Mouse (Mus musculus) right cerebral cortex, postnatal 10 days (tissue): ENCODE measurements at regions not wholly inside any gene's neighbourhood (a gene's known extent, or its start where the extent isn't known, plus 50 kb on each side); places are given as distances from the start of the nearest gene placed in this dataset.

Source experiments
- DNase-seq, 2 experiments: peaks; one replicate each; pipeline ENCODE4 v3.0.0; 2021; ENCODE audit warnings: low spot score in 2 of 2

DNA sequence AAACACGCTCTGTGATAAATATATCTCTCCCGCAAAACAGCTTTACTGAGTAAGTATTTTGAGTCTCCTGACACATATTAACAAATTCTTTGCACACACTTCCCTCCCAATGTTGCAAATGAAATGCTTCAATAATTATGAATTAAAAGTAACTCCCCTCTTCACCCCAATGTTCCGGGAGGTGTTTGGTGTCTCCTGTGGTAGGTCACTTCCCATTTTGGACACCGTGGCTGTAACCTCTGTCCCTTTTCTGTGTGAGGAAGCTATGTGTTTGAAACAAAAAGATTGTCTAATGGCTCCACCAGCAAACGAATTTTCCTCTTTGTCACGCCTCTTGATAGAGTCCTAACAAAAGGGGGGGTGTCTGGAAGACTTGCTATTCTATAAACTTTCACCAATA lies 122.5 kb upstream of the Adgrl2 start:
- DNase-seq: no peak

DNA sequence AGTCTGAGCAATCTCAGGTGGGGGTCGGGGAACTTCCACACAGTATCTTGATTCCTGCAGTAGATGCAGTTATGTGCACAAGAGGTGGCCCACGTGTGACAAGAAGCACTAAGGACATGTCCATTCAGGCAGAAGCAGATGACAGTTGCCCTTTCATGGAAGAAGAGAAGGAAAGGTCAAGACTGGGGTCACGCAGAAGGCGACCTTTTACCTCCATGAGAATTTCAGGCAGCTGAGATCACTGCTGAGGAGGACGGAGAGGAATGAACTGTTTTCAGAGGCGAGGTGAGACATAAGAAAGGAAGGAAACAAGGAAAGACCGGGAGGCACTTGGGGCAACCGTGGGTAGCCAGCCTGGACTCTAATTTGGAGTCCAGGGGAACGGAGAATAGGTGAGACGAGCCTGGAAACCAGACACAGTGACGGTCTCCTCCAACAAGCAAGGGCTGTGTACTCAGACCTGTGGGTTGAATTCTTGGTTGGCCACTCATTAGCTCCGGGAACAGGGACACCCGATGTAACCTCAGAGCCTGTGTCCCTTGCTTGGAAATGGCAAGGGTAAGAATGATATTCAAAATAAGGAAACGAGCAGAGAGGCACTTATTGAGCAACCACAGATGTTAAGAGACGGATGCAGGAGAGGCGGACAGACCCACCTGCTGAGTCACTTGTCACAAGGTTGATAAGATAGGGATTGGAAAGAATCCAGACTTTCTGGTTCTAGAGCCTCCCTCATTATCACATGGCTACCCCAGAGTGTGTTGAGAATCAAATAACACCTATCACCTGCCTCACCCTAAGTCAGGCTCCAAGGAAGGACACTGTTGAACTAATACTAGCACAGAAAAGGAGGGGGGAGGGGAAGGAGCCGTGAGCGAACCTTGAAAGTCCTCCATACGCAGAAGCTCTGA lies 121.4 kb upstream of the Adgrl2 start:
- no peak for DNase-seq

DNA sequence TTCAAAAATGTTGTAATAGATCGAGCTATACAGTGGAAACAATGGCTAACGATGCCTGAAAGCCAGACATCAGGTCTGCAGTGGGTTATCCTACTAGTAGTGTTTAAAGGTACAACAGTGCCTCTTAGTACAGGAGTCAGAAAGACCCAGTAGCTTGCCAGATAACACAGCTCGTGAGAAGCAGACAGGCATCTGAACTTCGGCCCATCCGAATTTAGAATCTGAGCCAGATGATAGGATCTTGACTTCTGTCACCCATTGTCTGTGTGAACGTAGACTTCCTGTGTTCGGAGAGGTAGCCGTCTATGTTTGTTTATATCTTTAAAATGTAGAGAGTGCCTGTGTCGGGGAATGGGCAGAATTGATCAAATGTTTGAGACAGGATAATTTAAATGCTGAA lies 120.5 kb upstream of the Adgrl2 start:
- no peak for DNase-seq

DNA sequence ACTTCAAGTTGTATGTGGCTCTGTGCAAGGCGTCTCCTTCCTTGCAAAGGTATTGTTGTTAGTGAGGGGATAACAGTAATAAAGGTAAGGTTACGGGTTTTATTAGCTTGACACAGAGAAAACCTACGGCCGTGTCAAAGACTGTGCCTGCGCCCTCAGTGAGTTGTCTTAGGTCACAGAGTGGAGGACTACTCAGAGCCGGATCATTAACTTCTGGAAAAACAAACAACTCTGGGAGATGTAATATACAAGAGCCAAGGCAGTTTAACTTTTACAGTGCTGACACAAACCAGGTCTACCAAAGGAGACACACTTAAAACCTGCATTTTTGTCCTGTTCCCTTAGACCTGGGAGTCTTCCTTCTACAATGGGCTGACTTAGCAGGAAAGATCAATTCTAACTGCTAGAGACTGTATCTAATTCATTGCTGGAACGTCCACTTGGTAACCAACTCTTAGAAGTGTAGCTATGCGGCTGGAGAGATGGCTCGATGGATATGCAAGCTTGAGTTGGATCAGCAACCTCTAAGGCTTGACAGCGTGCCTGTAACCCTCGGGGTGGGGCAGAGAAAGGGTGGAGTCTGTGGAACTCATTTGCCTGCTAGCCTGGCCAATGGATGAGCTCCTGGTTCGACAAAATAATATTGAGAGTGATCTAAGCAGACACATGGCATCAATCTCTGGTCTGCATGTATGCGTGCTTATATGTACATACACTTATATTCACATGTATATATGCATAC lies 115.5 kb upstream of the Adgrl2 start:
- DNase-seq: no peak

DNA sequence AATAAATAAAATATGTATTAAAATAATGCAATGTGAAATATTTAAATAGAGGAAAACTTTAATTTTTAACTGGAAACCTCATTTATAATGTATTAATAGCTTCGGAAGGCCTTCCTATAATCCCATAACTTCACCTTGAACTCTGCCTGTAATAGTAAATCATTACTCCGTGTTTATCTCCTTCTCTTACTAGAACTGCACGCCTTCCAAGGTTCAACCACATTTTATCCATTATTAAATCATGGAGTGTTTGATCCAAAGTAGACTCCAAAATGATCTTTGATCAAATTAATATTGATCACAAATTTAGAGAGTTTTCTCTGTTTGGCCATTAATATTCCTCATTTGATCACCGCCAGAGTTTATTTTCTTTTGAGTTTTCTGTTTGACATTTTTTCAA lies 114.8 kb upstream of the Adgrl2 start:
- no peak for DNase-seq

DNA sequence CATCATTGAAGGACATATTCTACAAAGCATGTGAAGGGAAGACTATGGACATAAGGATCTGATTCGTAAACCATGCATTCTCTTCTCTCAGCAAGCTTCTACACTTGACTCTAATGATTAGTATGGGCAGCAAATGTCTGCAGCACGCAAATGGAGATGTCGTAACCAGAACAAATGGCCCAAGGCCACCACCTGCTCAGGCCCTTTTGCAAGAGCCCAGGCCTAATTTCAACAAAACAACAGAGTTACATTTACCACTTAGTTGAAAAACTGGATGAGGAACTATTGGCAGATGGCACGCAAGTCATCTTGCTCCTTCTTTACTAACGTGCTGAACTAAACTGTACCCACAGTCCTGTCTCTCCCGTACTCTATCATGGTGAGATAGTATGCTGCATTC lies 113.7 kb upstream of the Adgrl2 start:
- no peak for DNase-seq

DNA sequence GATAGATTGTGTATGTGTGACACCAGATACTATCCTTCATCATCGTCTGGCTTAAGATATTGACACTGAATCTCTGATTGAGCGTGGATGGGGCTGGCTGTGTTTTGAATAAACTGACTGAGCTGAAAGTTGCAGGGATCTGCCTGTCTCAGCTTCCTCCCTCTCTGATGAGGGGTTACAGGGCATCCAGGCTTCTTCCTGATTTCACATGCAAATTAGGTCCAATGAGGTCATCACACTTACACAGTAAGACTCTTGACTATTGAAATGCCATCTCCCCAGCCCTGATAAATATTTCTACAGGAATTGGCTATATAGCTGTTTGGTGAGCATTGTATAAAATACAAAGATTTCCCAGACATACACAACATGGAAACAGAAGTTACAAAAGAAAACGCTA lies 113.1 kb upstream of the Adgrl2 start:
- no peak for DNase-seq

DNA sequence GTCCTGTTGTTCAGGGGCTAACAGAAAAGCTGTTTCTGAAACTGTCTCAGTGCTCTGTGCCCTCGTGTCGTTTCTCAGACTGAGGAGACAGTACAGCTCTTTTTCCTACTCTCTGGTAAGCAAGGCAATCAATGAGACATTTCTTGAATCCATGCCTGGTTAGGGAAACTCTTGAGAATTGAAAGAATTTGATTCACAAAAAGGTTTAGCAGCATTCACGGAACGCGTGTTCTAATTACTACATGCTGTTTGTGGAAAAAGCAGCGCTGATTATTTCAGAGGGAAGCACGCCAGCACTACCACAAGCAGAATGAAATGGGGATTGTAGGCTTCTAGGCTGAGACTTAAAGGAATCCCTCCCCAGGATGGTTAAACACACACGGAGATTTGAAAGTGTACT lies 112.5 kb upstream of the Adgrl2 start:
- DNase-seq: peak; percentile 52 to 57

DNA sequence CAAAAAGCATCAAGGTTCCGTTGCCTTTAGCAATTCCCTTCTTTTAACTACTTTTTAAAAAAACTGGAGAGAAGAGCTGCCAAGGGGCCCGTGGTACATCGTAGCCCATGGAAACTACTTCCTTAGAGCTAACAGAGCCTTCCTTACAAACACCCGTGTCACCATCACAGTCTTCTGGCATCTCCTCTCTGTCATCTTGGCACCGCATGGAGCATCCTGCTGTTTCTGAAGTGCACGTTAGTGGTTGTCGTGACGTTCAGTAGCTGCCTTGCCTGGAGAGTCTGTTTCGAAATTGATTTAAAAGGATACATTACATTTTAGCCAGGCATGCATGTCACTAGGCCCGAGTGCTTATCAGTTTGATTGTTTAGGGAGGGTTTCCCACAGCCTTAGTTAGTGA lies 111.4 kb upstream of the Adgrl2 start:
- no peak for DNase-seq

DNA sequence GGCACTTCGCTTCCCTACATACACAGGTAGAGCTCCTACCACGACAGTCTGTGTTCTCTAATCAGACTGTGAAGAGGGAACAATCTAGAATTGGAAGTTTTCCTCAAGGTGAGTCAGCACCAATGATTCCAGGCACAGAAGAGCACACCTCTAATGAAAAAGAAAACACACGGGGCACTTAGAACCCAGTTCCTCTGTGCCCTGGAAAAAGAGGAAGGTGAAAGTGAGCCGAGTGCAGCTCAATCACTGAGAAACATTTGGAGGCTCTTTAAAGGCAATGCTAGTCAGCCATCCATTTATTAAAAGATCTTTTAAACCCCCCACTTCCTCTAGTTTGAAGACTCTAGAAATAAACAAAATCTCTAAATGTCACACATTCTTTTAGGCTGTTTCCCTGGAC lies 108.4 kb upstream of the Adgrl2 start:
- no peak for DNase-seq

DNA sequence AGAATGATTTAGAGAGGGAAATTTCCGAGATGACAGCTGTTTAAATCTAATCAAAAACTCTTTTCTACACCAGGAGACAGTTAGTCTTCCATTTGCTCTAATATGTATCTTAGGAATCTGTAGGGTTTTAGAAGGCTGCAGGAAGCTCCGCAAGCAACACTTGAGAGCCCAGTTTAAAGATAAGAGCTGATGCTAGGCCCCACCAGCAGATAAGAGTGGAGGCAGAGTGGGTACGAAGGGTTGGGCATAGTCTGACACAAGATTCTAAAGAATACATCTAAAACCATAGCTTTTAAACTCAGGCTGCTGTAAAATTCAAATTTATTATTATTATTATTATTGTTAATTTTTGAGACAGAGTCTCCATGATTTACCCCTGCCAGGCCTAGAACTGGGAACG lies 106.7 kb upstream of the Adgrl2 start:
- DNase-seq: no peak

DNA sequence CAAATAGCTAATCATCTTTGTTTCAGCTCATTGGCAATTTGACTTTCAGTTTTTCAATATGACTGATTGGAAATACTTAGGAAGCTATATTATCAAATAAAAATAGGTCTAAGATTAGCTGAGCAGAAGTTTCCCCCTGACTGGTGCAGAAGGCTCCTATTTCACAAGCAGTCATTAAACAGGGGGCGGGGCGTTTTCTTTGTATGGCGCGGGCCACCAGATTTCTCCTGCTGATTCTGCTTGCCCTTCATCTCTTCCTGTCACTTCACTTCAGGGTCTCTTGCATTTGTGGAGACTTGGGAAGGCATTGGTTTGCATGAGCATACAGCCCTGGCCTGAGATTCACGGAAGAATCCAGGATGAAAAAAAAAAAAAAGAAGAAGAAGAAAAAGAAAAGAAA lies 102.3 kb upstream of the Adgrl2 start:
- no peak for DNase-seq

DNA sequence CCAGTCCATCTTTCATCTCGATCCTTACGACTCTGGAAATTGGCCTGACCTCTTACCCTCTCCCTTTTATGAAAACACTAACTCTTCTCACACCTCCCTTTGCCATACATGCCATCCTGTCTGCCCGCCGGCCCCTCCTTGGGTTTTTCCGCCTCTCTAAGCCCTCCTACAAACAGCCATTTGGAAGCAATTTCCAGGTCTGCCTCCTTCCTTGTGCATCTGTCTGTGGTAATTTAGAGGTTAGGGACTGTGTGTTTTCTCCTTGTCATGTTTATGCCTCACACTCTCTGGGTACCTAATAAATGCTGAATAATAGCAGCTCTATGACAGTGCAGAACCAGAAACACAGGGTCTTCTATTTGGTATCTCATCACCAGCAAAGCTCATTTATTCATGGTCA lies 99.7 kb upstream of the Adgrl2 start:
- DNase-seq: no peak

DNA sequence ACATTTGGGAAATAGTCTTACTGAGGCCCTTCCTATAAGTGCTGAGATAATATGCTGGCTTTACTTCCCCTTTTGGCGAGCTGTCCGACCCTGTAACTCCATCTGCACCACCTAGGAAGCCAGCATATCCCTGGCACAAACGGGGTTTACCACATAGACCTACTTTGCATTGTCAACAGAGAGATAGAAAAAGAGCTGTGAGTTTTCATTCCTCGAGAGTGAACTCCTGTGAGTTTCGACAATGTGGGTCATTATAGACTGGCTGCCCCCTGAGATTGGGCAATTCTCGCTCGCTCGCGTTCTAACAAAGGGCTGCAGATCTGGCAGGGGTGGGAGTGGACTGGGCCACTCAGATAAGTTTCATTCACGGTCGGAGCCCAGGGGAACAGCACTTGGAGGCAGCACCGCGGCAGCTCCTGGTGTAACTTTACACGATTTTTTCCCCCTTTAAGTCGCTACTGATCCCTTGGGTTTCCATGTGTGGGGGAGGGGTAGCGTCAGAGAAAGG lies 98.3 kb upstream of the Adgrl2 start:
- DNase-seq: no peak

DNA sequence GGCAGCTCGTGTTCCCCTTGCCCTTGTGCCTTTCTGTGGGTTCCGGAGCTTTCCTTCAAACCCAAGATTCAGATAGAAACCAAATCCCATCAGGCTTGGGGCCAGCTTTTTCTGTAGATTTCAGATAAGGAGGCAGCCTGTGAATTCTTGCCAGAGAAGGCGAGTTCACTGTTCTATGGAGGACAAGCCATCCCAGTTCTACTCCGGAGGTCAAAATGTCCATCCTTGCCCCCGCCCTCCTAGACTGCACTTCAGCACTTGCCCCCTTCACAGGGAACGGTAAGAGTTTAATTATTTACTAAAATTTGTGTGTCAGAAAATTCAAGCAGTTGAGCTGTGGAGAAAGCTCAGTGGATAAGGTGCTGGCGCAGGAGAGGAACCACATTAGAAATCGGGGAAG lies 97.1 kb upstream of the Adgrl2 start:
- DNase-seq: no peak

DNA sequence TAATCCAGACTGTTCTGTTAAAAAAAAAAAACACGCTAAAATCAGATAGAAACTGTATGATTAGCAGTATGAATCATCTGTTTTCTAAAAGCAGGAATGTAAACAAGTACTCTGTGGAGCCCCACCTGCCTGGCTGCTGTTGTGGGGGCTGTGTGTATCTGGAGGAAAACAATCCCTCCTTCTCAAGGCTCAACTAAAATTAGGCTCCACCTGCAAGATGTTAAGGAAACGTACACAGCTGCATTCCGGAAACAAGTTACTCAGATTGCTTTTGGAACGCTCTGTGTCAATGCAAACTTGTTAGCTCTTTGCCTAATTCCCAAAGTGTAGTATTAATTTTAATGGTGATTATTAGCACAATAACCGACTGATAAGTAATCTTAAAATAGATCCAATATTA lies 96.3 kb upstream of the Adgrl2 start:
- no peak for DNase-seq

DNA sequence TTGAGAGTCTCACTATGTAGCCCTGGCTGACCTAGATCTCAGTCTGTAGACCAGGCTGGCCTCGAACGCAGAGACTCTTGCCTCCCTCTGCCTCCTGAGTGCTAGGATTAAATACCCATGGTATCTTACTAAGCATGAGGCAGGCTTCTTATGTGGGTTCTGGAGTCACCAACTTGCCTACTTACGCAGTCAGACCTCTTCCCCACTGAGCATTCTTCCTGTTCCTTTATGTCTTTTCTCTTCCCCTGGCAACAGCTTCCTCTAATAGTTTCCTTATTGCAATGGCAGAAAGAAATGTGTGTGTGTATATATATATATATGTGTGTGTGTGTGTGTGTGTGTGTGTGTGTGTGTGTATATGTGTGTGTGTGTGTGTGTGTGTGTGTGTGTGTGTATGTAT lies 95.7 kb upstream of the Adgrl2 start:
- DNase-seq: no peak

DNA sequence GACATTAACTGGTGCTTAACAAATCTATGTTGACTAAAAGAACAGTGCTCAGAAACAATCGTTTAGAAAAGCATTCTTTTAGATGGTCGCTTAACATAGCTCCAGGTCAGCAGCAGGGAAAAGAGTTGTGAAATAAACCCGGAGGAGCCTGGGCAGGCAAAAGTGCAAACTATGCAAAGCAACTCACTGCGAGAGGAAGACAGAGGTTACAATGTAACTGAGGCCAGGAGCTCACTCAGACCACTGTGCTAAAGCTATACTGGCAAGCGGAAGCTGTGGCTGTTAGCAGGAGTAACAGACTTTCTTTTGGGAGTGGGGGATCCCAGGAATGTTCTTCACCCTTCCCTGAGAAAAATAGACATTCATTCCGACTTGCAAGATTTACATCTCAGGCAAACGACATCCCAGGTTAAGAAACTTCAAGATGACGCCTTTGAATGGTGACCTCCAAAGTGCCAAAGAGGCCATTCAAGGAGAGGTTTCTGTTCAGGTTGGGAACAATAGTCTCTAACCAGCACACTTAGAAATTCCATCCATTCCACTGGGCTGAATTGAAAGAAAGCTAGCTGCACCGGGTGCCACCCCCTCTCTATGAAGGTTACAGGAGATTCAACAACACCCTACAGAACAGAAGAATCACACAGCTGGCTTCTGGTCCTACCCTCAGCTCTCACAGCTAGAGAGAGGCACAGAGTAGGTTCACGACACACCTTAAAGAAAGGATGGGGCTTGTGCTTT lies 94.7 kb upstream of the Adgrl2 start:
- DNase-seq: no peak

DNA sequence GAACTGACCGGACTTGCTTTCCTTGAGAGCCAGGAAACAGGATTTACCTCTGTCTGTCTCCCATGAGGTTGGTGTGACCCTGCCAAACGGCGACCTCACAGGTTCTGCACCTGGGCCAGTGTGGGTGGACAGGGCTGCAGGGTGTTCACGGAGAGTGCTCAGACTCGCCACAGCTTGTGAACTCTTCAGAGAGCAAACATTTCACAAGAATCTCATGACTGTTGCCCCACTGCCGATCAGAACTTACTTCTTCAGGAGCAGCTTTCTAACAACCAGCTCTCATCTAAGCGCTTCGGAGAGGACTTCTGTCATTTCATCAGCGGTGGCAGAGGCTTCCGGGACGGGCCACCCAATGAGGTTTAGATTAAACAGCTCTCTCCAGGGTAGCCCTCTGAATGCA lies 93.0 kb upstream of the Adgrl2 start:
- DNase-seq: no peak

DNA sequence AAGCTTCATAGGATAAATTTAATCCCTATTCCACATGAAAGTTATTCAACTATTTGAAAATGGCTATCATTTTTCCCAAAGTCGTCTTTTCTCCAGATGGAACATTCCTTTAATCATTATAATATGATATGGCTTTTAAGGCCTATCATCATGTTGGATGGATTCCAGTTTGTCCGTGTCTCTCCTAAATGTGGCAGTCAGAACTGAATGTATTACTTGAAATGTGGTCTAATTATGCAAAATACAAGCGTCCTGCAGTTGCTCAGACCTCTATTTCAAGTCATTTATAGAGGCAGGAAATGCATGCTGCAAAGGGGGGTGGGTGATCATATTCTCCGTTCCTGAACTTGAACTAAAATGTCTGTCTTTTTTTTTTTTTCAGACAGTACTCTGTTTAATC lies 88.5 kb upstream of the Adgrl2 start:
- no peak for DNase-seq

DNA sequence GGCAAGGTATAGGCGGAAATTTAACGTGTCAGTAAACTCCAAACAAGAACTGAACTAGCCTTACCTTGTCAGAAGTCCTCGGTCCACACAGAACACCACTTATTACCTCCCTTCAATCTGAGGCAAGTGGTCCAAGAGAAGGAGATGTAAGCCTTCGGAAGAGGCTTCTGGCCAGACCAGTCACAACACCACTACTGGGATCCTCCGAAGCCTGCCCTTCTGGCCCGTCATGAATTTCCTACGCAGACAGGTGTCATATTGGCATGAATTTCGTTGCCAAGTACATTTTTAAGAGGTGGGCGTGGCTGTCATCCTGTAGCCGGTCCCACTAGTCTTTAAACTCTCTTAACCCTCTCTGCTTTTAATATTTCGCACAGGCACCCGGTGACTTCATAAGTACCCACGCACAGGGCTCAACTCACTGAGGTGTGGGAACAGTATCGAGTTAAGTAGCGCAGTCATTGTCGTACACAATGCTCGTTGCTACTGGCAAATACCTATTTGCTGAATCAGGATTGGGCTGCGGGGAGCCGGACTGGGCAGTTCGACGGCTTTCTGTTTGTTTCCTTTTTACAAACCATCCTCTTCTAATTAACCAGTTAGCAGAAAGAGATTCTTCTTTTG lies 86.7 kb upstream of the Adgrl2 start:
- DNase-seq: no peak

DNA sequence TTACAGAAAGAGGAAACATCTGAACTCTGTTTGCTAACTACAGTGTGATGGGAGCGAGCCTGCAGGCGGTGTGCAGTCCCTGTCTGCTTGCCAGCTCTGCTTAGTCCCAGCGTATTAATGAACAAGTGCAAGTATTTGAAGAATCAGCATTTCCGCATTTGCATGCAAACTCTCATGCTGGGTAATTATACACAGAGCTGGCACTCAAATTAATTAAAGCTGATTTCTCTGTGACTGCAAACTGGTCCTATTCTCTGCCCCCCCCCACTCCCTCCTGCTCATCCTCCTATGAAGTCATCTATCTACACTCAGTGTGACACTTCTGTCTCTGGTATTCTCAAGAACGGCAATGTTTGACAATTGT lies 85.1 kb upstream of the Adgrl2 start:
- peak; percentile 44 to 49 for DNase-seq
